Comparison of ENCODE assay signal across 24 mouse cellular contexts in the genomic region with DNA sequence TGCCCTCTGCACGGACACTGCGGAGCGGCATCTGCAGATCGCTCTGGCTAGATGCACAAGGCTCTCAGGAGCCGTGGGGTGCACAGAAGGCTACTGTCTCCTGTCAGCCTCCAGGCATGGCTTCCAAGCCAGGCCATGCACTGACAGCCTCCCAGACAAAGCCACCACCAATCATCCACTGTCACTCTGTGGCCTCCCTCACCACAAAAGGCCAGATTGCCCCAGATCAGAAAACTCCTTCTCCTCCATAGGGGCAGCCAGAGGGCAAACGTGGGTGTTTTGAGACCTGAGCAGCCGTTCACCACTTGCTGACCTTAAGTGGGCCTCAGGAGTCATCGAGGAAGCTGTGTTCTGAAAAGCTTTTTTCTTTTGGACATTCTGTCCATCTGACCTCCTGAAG. TPM values are rescaled to one million over a fixed set of nuclear protein-coding genes. Genes with fewer than 3 reads are reported as not detected.
A peak's percentile ranks its signal among the peaks of the same experiment; 100 is the strongest.
DNase-seq lines count a peak whose midpoint lies in the region; ATAC-seq lines count a peak whose summit lies in the region.
"Had no signal": no experiment of that assay in that cellular context is flagged by ENCODE, and none has a peak within 500 bp of the region (broad histone marks: within the 10 kb centered on the region; RNA-seq: fewer than 3 reads in every experiment).

No protein-coding gene starts in this region.

- no peak overlapping the region for H3K4me2 ChIP-seq in heart, embryonic 14.5 days (ENCODE audit: low read length)
- H3K4me2 ChIP-seq in heart, embryonic 11.5 days: no peak overlapping the region
- H3K4me2 ChIP-seq in kidney, embryonic 16.5 days (replicated peaks; ENCODE audit: low read depth, low read length): no peak overlapping the region
- no peak overlapping the region for H3K4me2 ChIP-seq in hindbrain, embryonic 15.5 days
- H3K4me2 ChIP-seq: limb, embryonic 15.5 days; lung, embryonic 14.5 days had no signal

- no peaks in the 10 kb centered on the region for H3K27me3 ChIP-seq in heart, embryonic 14.5 days (ENCODE audit: control insufficient read depth, insufficient read depth, low read length)
- H3K27me3 ChIP-seq in heart, embryonic 11.5 days (ENCODE audit: control insufficient read depth, insufficient read depth, low read length): no peaks in the 10 kb centered on the region
- no peaks in the 10 kb centered on the region for H3K27me3 ChIP-seq in kidney, embryonic 16.5 days (ENCODE audit: insufficient read depth, low read length)
- no peaks in the 10 kb centered on the region for H3K27me3 ChIP-seq in hindbrain, embryonic 15.5 days

- no peak overlapping the region for H3K4me3 ChIP-seq in heart, embryonic 14.5 days (ENCODE audit: control insufficient read depth in 1 of 2, insufficient read depth in 1 of 2, low read depth in 1 of 2, low read length in 2 of 2)
- no peak overlapping the region for H3K4me3 ChIP-seq in heart, embryonic 11.5 days (ENCODE audit: low read depth, low read length)
- no peak overlapping the region for H3K4me3 ChIP-seq in kidney, embryonic 16.5 days (ENCODE audit: low read length)
- H3K4me3 ChIP-seq in hindbrain, embryonic 15.5 days: no peak overlapping the region
- H3K4me3 ChIP-seq: limb, embryonic 15.5 days had no signal

- peak overlapping the region; percentile 44 for H3K9ac ChIP-seq in heart, embryonic 14.5 days (ENCODE audit: low read length)
- no peak overlapping the region for H3K9ac ChIP-seq in heart, embryonic 11.5 days (ENCODE audit: low read depth, low read length)
- H3K9ac ChIP-seq in kidney, embryonic 16.5 days (replicated peaks; ENCODE audit: low read length): peak overlapping the region; percentile 27
- 0 out of 2 replicates have a peak overlapping the region, but pooled peaks have one; percentile 4 for H3K9ac ChIP-seq in hindbrain, embryonic 15.5 days
- H3K9ac ChIP-seq: limb, embryonic 15.5 days; liver, embryonic 14.5 days; lung, embryonic 14.5 days had no signal

- whole genome bisulfite sequencing in heart, embryonic 14.5 days: 49% methylated on average over 8 of the region's 8 CpGs
- 50% methylated on average over 8 of the region's 8 CpGs for WGBS in heart, embryonic 11.5 days (ENCODE audit: insufficient replicate concordance)
- WGBS in kidney, embryonic 16.5 days: 52% methylated on average over 8 of the region's 8 CpGs
- 41% methylated on average over 8 of the region's 8 CpGs for WGBS in hindbrain, embryonic 15.5 days

- ATAC-seq in heart, embryonic 14.5 days (ENCODE audit: insufficient number of reproducible peaks, insufficient read depth, low FRiP score, low read depth): no peak
- no peak for ATAC-seq in heart, embryonic 11.5 days (replicated peaks; ENCODE audit: insufficient number of reproducible peaks, low FRiP score, low TSS enrichment)
- ATAC-seq in kidney, embryonic 16.5 days (ENCODE audit: low FRiP score, low TSS enrichment): no peak
- ATAC-seq in hindbrain, embryonic 15.5 days (ENCODE audit: low FRiP score, low read depth): no peak
- ATAC-seq: activated CD4-positive, CD25-positive, alpha-beta regulatory T cell, adult 4 months; forebrain, embryonic 16.5 days; inflammation-experienced regulatory T-cells, adult 6 months had no signal

- H3K4me1 ChIP-seq in heart, embryonic 14.5 days (ENCODE audit: control insufficient read depth in 2 of 2, insufficient read depth in 2 of 2, low read length in 2 of 2): peaks cover 19 to 30% of the 10 kb centered on the region in 2 experiments
- H3K4me1 ChIP-seq in heart, embryonic 11.5 days (ENCODE audit: control insufficient read depth, insufficient read depth, low read length): peaks cover 30% of the 10 kb centered on the region
- peaks cover 32% of the 10 kb centered on the region for H3K4me1 ChIP-seq in kidney, embryonic 16.5 days (ENCODE audit: insufficient read depth, low read length)
- H3K4me1 ChIP-seq in hindbrain, embryonic 15.5 days (replicated peaks): peaks cover 23% of the 10 kb centered on the region

- no peak for DNase-seq in kidney, adult 8-10 months
- DNase-seq in brain, adult 2 months (ENCODE audit: low read depth, low spot score): peak; percentile 50
- no peak for DNase-seq in kidney, adult 9 months
- DNase-seq: adrenal gland, adult 8-10 months; B cell, adult 2 months; cerebellum, adult 18-20 months; gastrocnemius, postnatal 10 days; kidney, adult 18-20 months; kidney, postnatal 14 days; left cerebral cortex, postnatal 4 days; lung, embryonic 14.5 days; retina, postnatal 1 day; right cerebral cortex, postnatal 25 days; spleen, adult 18-20 months; thymus, postnatal 25 days had no signal

- no peaks in the 10 kb centered on the region for H3K36me3 ChIP-seq in heart, embryonic 14.5 days (ENCODE audit: control insufficient read depth, insufficient read depth, low read length)
- no peaks in the 10 kb centered on the region for H3K36me3 ChIP-seq in heart, embryonic 11.5 days (ENCODE audit: control insufficient read depth, insufficient read depth, low read length)
- H3K36me3 ChIP-seq in kidney, embryonic 16.5 days (ENCODE audit: insufficient read depth, low read length): no peaks in the 10 kb centered on the region
- H3K36me3 ChIP-seq in hindbrain, embryonic 15.5 days: no peaks in the 10 kb centered on the region
- H3K36me3 ChIP-seq: limb, embryonic 15.5 days had no signal

- no peak overlapping the region for H3K27ac ChIP-seq in heart, embryonic 14.5 days (replicated peaks in 1 of 2; ENCODE audit: control insufficient read depth in 1 of 2, insufficient read depth in 1 of 2, low read depth in 2 of 2, low read length in 2 of 2)
- H3K27ac ChIP-seq in heart, embryonic 11.5 days (ENCODE audit: low read depth, low read length): no peak overlapping the region
- H3K27ac ChIP-seq in kidney, embryonic 16.5 days (ENCODE audit: low read length): no peak overlapping the region
- no peak overlapping the region for H3K27ac ChIP-seq in hindbrain, embryonic 15.5 days (replicated peaks)
- H3K27ac ChIP-seq: limb, embryonic 15.5 days; liver, embryonic 14.5 days had no signal

- H3K9me3 ChIP-seq in heart, embryonic 14.5 days (ENCODE audit: control insufficient read depth, low read length): no peaks in the 10 kb centered on the region
- no peaks in the 10 kb centered on the region for H3K9me3 ChIP-seq in heart, embryonic 11.5 days (replicated peaks; ENCODE audit: control insufficient read depth, low read length)
- no peaks in the 10 kb centered on the region for H3K9me3 ChIP-seq in kidney, embryonic 16.5 days (ENCODE audit: low read length)
- no peaks in the 10 kb centered on the region for H3K9me3 ChIP-seq in hindbrain, embryonic 15.5 days
- H3K9me3 ChIP-seq: limb, embryonic 15.5 days had no signal

RNA-seq across cellular contexts. Expression of a gene that starts 2.3 kb away (rescaled TPM):
- polyA plus RNA-seq in heart, embryonic 14.5 days (2014; fragmentation: Nextera tagmentation; extraction: Ambion mirVana): 24.9 and 25.5 TPM in 2 replicates
- polyA plus RNA-seq in heart, embryonic 11.5 days (2014; fragmentation: Nextera tagmentation; extraction: Ambion mirVana): 20.0 and 20.8 TPM in 2 replicates
- polyA plus RNA-seq in kidney, embryonic 16.5 days (2015; fragmentation: Nextera tagmentation; extraction: Ambion mirVana): 20.5 TPM in 2 replicates
- 43.8 and 49.3 TPM in 2 replicates for polyA plus RNA-seq in hindbrain, embryonic 15.5 days (2015; fragmentation: Nextera tagmentation; extraction: Ambion mirVana)

RNA-seq across cellular contexts. Expression of a gene that starts 25.8 kb away (rescaled TPM):
- polyA plus RNA-seq in heart, embryonic 14.5 days (2014; fragmentation: Nextera tagmentation; extraction: Ambion mirVana): 401 and 427 TPM in 2 replicates
- polyA plus RNA-seq in heart, embryonic 11.5 days (2014; fragmentation: Nextera tagmentation; extraction: Ambion mirVana): 442 and 580 TPM in 2 replicates
- polyA plus RNA-seq in kidney, embryonic 16.5 days (2015; fragmentation: Nextera tagmentation; extraction: Ambion mirVana): 1,752 and 1,857 TPM in 2 replicates
- polyA plus RNA-seq in hindbrain, embryonic 15.5 days (2015; fragmentation: Nextera tagmentation; extraction: Ambion mirVana): 286 and 303 TPM in 2 replicates
- polyA plus RNA-seq: activated CD4-positive, CD25-positive, alpha-beta regulatory T cell, adult 4 months; inflammation-experienced regulatory T-cells, adult 6 months had no signal
